In the genomic region with DNA sequence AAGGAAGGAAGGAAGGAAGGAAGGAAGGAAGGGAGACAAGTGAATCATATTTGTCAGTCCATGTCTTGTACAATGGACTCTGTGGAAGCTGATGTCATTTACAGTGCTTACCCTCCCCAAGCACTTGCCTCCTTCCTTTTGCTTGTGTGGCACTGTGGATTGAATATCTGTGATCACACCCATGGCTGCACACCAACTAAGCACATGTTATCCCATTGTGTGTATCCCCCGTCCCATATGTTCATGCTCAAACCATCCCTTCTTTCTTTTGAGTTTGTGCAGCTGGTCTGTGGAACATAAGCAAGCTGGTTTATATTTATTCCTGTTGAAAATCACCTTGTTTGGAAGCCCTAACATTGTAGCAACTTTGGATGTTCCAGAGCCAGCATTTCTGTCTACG, we compare ENCODE assay signal across 21 mouse cellular contexts.
"Had no signal": no experiment of that assay in that cellular context is flagged by ENCODE, and none has a peak within 500 bp of the region (broad histone marks: within the 10 kb centered on the region; RNA-seq: fewer than 3 reads in every experiment).

No protein-coding gene starts in this region.

- H3K27ac ChIP-seq: kidney, postnatal 0 days; limb, embryonic 10.5 days; limb, embryonic 13.5 days; liver, embryonic 12.5 days; liver, embryonic 15.5 days; lung, embryonic 15.5 days; midbrain, embryonic 10.5 days; midbrain, embryonic 13.5 days had no signal

- H3K36me3 ChIP-seq: limb, embryonic 10.5 days; limb, embryonic 13.5 days; liver, embryonic 12.5 days; liver, embryonic 15.5 days; lung, embryonic 15.5 days; midbrain, embryonic 10.5 days; midbrain, embryonic 13.5 days had no signal

- H3K9ac ChIP-seq: limb, embryonic 13.5 days; liver, embryonic 12.5 days; liver, embryonic 15.5 days; lung, embryonic 15.5 days; midbrain, embryonic 13.5 days had no signal

- ATAC-seq: liver, embryonic 12.5 days; midbrain, embryonic 13.5 days; midbrain, embryonic 16.5 days had no signal

- H3K9me3 ChIP-seq: limb, embryonic 10.5 days; limb, embryonic 13.5 days; liver, embryonic 12.5 days; liver, embryonic 15.5 days; lung, embryonic 15.5 days; midbrain, embryonic 10.5 days; midbrain, embryonic 13.5 days had no signal

- DNase-seq: kidney, adult 2 months; kidney, postnatal 25 days; liver; lung, adult 18-20 months; lung, postnatal 10 days; lung, postnatal 36 days; right cerebral cortex, adult 18-20 months; right cerebral cortex, postnatal 14 days; right cerebral cortex, postnatal 4 days; thymus, postnatal 25 days had no signal

- H3K27me3 ChIP-seq: liver, embryonic 12.5 days; liver, embryonic 15.5 days; lung, embryonic 15.5 days; megakaryocyte, embryonic 14.5 days had no signal

- H3K4me1 ChIP-seq: liver, embryonic 12.5 days; liver, embryonic 15.5 days; lung, embryonic 15.5 days; megakaryocyte, embryonic 14.5 days had no signal

- H3K4me3 ChIP-seq: limb, embryonic 10.5 days; limb, embryonic 13.5 days; liver, embryonic 12.5 days; liver, embryonic 15.5 days; lung, embryonic 15.5 days; megakaryocyte, embryonic 14.5 days; midbrain, embryonic 10.5 days; midbrain, embryonic 13.5 days; myocyte had no signal

- H3K4me2 ChIP-seq: limb, embryonic 13.5 days; liver, embryonic 12.5 days; liver, embryonic 15.5 days; lung, embryonic 15.5 days; midbrain, embryonic 13.5 days had no signal
